Mouse (Mus musculus): ENCODE data around the gene Pdap1. TPM values are rescaled to one million over a fixed set of nuclear protein-coding genes. Genes with fewer than 3 reads are reported as not detected.
A peak's percentile ranks its signal among the peaks of the same experiment; 100 is the strongest.

The Pdap1 gene
- polyA plus RNA-seq (2016; fragmentation: Nextera tagmentation; extraction: Ambion mirVana): 132 and 145 TPM in 2 replicates

- Histone ChIP-seq H3K4me1 (replicated peaks) (peaks cover 18% of the 10 kb centered on the region), H3K27me3 (no peaks in the 10 kb centered on the region), H3K4me2 (peak within 1 kb of the TSS; percentile 90), H3K27ac (peak within 1 kb of the TSS; percentile 86), H3K4me3 (replicated peaks) (peak within 1 kb of the TSS; percentile 92), H3K9me3 (no peaks in the 10 kb centered on the region), H3K36me3 (peaks cover 60% of the 10 kb centered on the region), H3K9ac (replicated peaks) (peak within 1 kb of the TSS; percentile 86)
- under 1% methylated on average over 84 of the region's 84 CpGs for WGBS
- ATAC-seq (ENCODE audit: insufficient number of reproducible peaks, insufficient read depth, low FRiP score, low TSS enrichment, low read depth): peak; percentile 86
Measured at GRCm38 (mm10) chr5:145139571-145140519, at the start of gene Pdap1, which contains the start of gene Bud31. TSS of gene Pdap1 (minus strand) at chr5:145140238. TSS of gene Bud31 (plus strand) at chr5:145140362.

- no peak overlapping the region for H3K4me3 ChIP-seq (replicated peaks)
- peak overlapping the region; percentile 82; the same call in 1 of the 2 replicates for H3K4me2 ChIP-seq
- H3K4me1 ChIP-seq (replicated peaks): peaks cover 19% of the 10 kb centered on the region
- peaks cover 53% of the 10 kb centered on the region for H3K36me3 ChIP-seq
- no peaks in the 10 kb centered on the region for H3K9me3 ChIP-seq
- no peak for ATAC-seq (ENCODE audit: insufficient number of reproducible peaks, insufficient read depth, low FRiP score, low TSS enrichment, low read depth)
- no peaks in the 10 kb centered on the region for H3K27me3 ChIP-seq
- no peak overlapping the region for H3K9ac ChIP-seq (replicated peaks)
- no peak overlapping the region for H3K27ac ChIP-seq
- 94% methylated on average over 6 of the region's 6 CpGs for whole genome bisulfite sequencing
Measured at GRCm38 (mm10) chr5:145189416-145189815, 49.4 kb upstream of the Pdap1 start.

- no peaks in the 10 kb centered on the region for H3K27me3 ChIP-seq
- no peak overlapping the region for H3K27ac ChIP-seq
- H3K4me1 ChIP-seq (replicated peaks): peaks cover 9% of the 10 kb centered on the region
- no peak for ATAC-seq (ENCODE audit: insufficient number of reproducible peaks, insufficient read depth, low FRiP score, low TSS enrichment, low read depth)
- H3K9me3 ChIP-seq: no peaks in the 10 kb centered on the region
- H3K4me2 ChIP-seq: no peak overlapping the region
- 94% methylated on average over 2 of the region's 2 CpGs for WGBS
- no peak overlapping the region for H3K4me3 ChIP-seq (replicated peaks)
- no peak overlapping the region for H3K9ac ChIP-seq (replicated peaks)
- peaks cover 86% of the 10 kb centered on the region for H3K36me3 ChIP-seq
Measured at GRCm38 (mm10) chr5:145185244-145185643, 45.2 kb upstream of the Pdap1 start.

- Histone ChIP-seq H3K9ac (replicated peaks) (no peak overlapping the region), H3K27me3 (no peaks in the 10 kb centered on the region), H3K9me3 (no peaks in the 10 kb centered on the region), H3K36me3 (peaks cover 100% of the 10 kb centered on the region), H3K4me2 (no peak overlapping the region), H3K4me1 (replicated peaks) (no peaks in the 10 kb centered on the region), H3K4me3 (replicated peaks) (no peak overlapping the region), H3K27ac (no peak overlapping the region)
- 83% methylated on average over 18 of the region's 18 CpGs for WGBS
- ATAC-seq (ENCODE audit: insufficient number of reproducible peaks, insufficient read depth, low FRiP score, low TSS enrichment, low read depth): no peak
Measured at GRCm38 (mm10) chr5:145178461-145178980, 38.5 kb upstream of the Pdap1 start.

GRCm38 (mm10) chr5:145167306-145167661 lies 27.2 kb upstream of the Pdap1 start:
- H3K9ac ChIP-seq (replicated peaks): peak overlapping the region; percentile 92
- H3K27ac ChIP-seq: peak overlapping the region; percentile 86
- peaks cover 23% of the 10 kb centered on the region for H3K4me1 ChIP-seq (replicated peaks)
- ATAC-seq (ENCODE audit: insufficient number of reproducible peaks, insufficient read depth, low FRiP score, low TSS enrichment, low read depth): peak; percentile 60
- WGBS: 1% methylated on average over 28 of the region's 28 CpGs
- H3K27me3 ChIP-seq: no peaks in the 10 kb centered on the region
- peaks cover 52% of the 10 kb centered on the region for H3K36me3 ChIP-seq
- H3K4me2 ChIP-seq: peak overlapping the region; percentile 91
- H3K9me3 ChIP-seq: no peaks in the 10 kb centered on the region
- peak overlapping the region; percentile 95 for H3K4me3 ChIP-seq (replicated peaks)

- Histone ChIP-seq H3K27me3 (no peaks in the 10 kb centered on the region), H3K4me3 (replicated peaks) (peak within 1 kb of the TSS; percentile 95), H3K4me2 (peak within 1 kb of the TSS; percentile 91), H3K9me3 (no peaks in the 10 kb centered on the region), H3K9ac (replicated peaks) (peak within 1 kb of the TSS; percentile 92), H3K36me3 (peaks cover 51% of the 10 kb centered on the region), H3K27ac (peak within 1 kb of the TSS; percentile 86), H3K4me1 (replicated peaks) (peaks cover 23% of the 10 kb centered on the region)
- WGBS: under 1% methylated on average over 51 of the region's 51 CpGs
- ATAC-seq (ENCODE audit: insufficient number of reproducible peaks, insufficient read depth, low FRiP score, low TSS enrichment, low read depth): peak; percentile 94
Measured at GRCm38 (mm10) chr5:145166536-145167305, 26.7 kb upstream of the Pdap1 start, which contains the start of the genes Ptcd1 and Cpsf4. TSS of gene Ptcd1 (minus strand) at chr5:145167108. TSS of gene Cpsf4 (plus strand) at chr5:145167213.

GRCm38 (mm10) chr5:145165184-145165583 lies 25.1 kb upstream of the Pdap1 start:
- H3K9ac ChIP-seq (replicated peaks): 0 out of 2 replicates have a peak overlapping the region, but pooled peaks have one; percentile 8
- no peak overlapping the region for H3K4me3 ChIP-seq (replicated peaks)
- H3K9me3 ChIP-seq: no peaks in the 10 kb centered on the region
- H3K4me1 ChIP-seq (replicated peaks): peaks cover 23% of the 10 kb centered on the region
- H3K36me3 ChIP-seq: peaks cover 51% of the 10 kb centered on the region
- no peak for ATAC-seq (ENCODE audit: insufficient number of reproducible peaks, insufficient read depth, low FRiP score, low TSS enrichment, low read depth)
- no peak overlapping the region for H3K27ac ChIP-seq
- WGBS: 82% methylated on average over 15 of the region's 15 CpGs
- no peaks in the 10 kb centered on the region for H3K27me3 ChIP-seq
- H3K4me2 ChIP-seq: no peak overlapping the region

GRCm38 (mm10) chr5:145164710-145165109 lies 24.7 kb upstream of the Pdap1 start:
- WGBS: 69% methylated on average over 3 of the region's 3 CpGs
- Histone ChIP-seq H3K4me2 (no peak overlapping the region), H3K4me3 (replicated peaks) (no peak overlapping the region), H3K9me3 (no peaks in the 10 kb centered on the region), H3K9ac (replicated peaks) (0 out of 2 replicates have a peak overlapping the region, but pooled peaks have one; percentile 8), H3K27ac (no peak overlapping the region), H3K27me3 (no peaks in the 10 kb centered on the region), H3K36me3 (peaks cover 53% of the 10 kb centered on the region), H3K4me1 (replicated peaks) (peaks cover 23% of the 10 kb centered on the region)
- ATAC-seq (ENCODE audit: insufficient number of reproducible peaks, insufficient read depth, low FRiP score, low TSS enrichment, low read depth): no peak

- no peak overlapping the region for H3K4me2 ChIP-seq
- H3K9me3 ChIP-seq: no peaks in the 10 kb centered on the region
- ATAC-seq (ENCODE audit: insufficient number of reproducible peaks, insufficient read depth, low FRiP score, low TSS enrichment, low read depth): no peak
- no peak overlapping the region for H3K9ac ChIP-seq (replicated peaks)
- H3K27me3 ChIP-seq: no peaks in the 10 kb centered on the region
- no peak overlapping the region for H3K4me3 ChIP-seq (replicated peaks)
- H3K36me3 ChIP-seq: peaks cover 85% of the 10 kb centered on the region
- no peak overlapping the region for H3K27ac ChIP-seq
- 93% methylated on average over 14 of the region's 14 CpGs for WGBS
- peaks cover 9% of the 10 kb centered on the region for H3K4me1 ChIP-seq (replicated peaks)
Measured at GRCm38 (mm10) chr5:145161361-145161760, 21.3 kb upstream of the Pdap1 start.

- no peak for ATAC-seq (ENCODE audit: insufficient number of reproducible peaks, insufficient read depth, low FRiP score, low TSS enrichment, low read depth)
- H3K9ac ChIP-seq (replicated peaks): no peak overlapping the region
- H3K9me3 ChIP-seq: no peaks in the 10 kb centered on the region
- H3K36me3 ChIP-seq: peaks cover 96% of the 10 kb centered on the region
- H3K4me2 ChIP-seq: no peak overlapping the region
- H3K27me3 ChIP-seq: no peaks in the 10 kb centered on the region
- no peaks in the 10 kb centered on the region for H3K4me1 ChIP-seq (replicated peaks)
- no peak overlapping the region for H3K27ac ChIP-seq
- no peak overlapping the region for H3K4me3 ChIP-seq (replicated peaks)
- WGBS: 96% methylated on average over 5 of the region's 5 CpGs
Measured at GRCm38 (mm10) chr5:145152690-145153089, 12.7 kb upstream of the Pdap1 start.

- Histone ChIP-seq H3K27me3 (no peaks in the 10 kb centered on the region), H3K4me2 (no peak overlapping the region), H3K9ac (replicated peaks) (no peak overlapping the region), H3K4me3 (replicated peaks) (no peak overlapping the region), H3K9me3 (no peaks in the 10 kb centered on the region), H3K4me1 (replicated peaks) (no peaks in the 10 kb centered on the region), H3K36me3 (peaks cover 100% of the 10 kb centered on the region), H3K27ac (no peak overlapping the region)
- ATAC-seq (ENCODE audit: insufficient number of reproducible peaks, insufficient read depth, low FRiP score, low TSS enrichment, low read depth): no peak
- WGBS: 87% methylated on average over 6 of the region's 6 CpGs
Measured at GRCm38 (mm10) chr5:145149294-145149693, 9.3 kb upstream of the Pdap1 start.

All from limb, embryonic 12.5 days (tissue).